In genomic region chr14:72447141-72448091, GRCm38 (mm10) we compare ENCODE assay signal across 9 mouse cellular contexts. TPM values are rescaled to one million over a fixed set of nuclear protein-coding genes. Genes with fewer than 3 reads are reported as not detected.
DNase-seq lines count a peak whose midpoint lies in the region; ATAC-seq and TF ChIP-seq lines count a peak whose summit lies in the region.
"Had no signal": no experiment of that assay in that cellular context is flagged by ENCODE, and none has a peak within 500 bp of the region (broad histone marks: within the 10 kb centered on the region; RNA-seq: fewer than 3 reads in every experiment).

No protein-coding gene starts in this region.

- no peak overlapping the region for H3K9ac ChIP-seq in embryonic facial prominence, embryonic 14.5 days (ENCODE audit: low read depth, low read length)

- no peaks in the 10 kb centered on the region for H3K9me3 ChIP-seq in embryonic facial prominence, embryonic 14.5 days (ENCODE audit: control insufficient read depth, low read length)

- H3K4me1 ChIP-seq in cerebellum, adult 2 months (ENCODE audit: control insufficient read depth, insufficient read depth, low read length) = no peaks in the 10 kb centered on the region
- no peaks in the 10 kb centered on the region for H3K4me1 ChIP-seq in embryonic facial prominence, embryonic 14.5 days (ENCODE audit: control insufficient read depth, insufficient read depth, low read length)

- ATAC-seq in embryonic facial prominence, embryonic 14.5 days (ENCODE audit: low read depth) = 0 out of 2 replicates have a peak, but pooled peaks have one; percentile 57
- peak; percentile 79; the same call in 1 of the 2 replicates for ATAC-seq in megakaryocyte-erythroid progenitor cell, adult 5-6 weeks (replicated peaks; ENCODE audit: low FRiP score, low TSS enrichment, poor library complexity, severe bottlenecking)

- peak; percentile 9 to 11 for DNase-seq in cerebellum, adult 2 months
- DNase-seq in cerebellum, adult 11 months = no peak
- peak; percentile 35 for DNase-seq in thymus, postnatal 0 days (ENCODE audit: low spot score)
- no peak for DNase-seq in thymus, postnatal 36 days
- peak; percentile 27 for DNase-seq in embryonic facial prominence, embryonic 14.5 days (ENCODE audit: low spot score)
- DNase-seq in kidney, adult 9 months = peak; percentile 32
- no peak for DNase-seq in layer of hippocampus, adult 8-10 months (ENCODE audit: low spot score in 2 of 2)

- no peak overlapping the region for H3K27ac ChIP-seq in cerebellum, adult 2 months (ENCODE audit: insufficient read depth, low read length)
- H3K27ac ChIP-seq in embryonic facial prominence, embryonic 14.5 days (replicated peaks; ENCODE audit: low read depth, low read length) = no peak overlapping the region

- H3K36me3 ChIP-seq in embryonic facial prominence, embryonic 14.5 days (ENCODE audit: control insufficient read depth, insufficient read depth, low read length) = no peaks in the 10 kb centered on the region

- TF ChIP-seq POLR2A in cerebellum, adult 2 months (IDR thresholded peaks at IDR 0.05; ENCODE audit: borderline replicate concordance, insufficient read depth, low read length) = no peak

- WGBS in cerebellum, adult 2 months = 64% methylated on average over 9 of the region's 9 CpGs
- WGBS in embryonic facial prominence, embryonic 14.5 days = 55% methylated on average over 9 of the region's 9 CpGs

- H3K4me2 ChIP-seq in embryonic facial prominence, embryonic 14.5 days (ENCODE audit: low read depth, low read length) = no peak overlapping the region

- no peaks in the 10 kb centered on the region for H3K27me3 ChIP-seq in cerebellum, adult 2 months (ENCODE audit: control insufficient read depth, insufficient read depth, low read length)
- H3K27me3 ChIP-seq in embryonic facial prominence, embryonic 14.5 days (replicated peaks; ENCODE audit: control insufficient read depth, insufficient read depth, low read length) = no peaks in the 10 kb centered on the region

- no peak overlapping the region for H3K4me3 ChIP-seq in cerebellum, adult 2 months (replicated peaks; ENCODE audit: insufficient read depth, low read depth, low read length)
- no peak overlapping the region for H3K4me3 ChIP-seq in embryonic facial prominence, embryonic 14.5 days (ENCODE audit: low read depth, low read length)

- TF ChIP-seq CTCF in cerebellum, adult 2 months (IDR thresholded peaks at IDR 0.05; ENCODE audit: borderline replicate concordance, insufficient read depth, low read depth, low read length) = peak; percentile 64; the same call in 1 of the 2 replicates

RNA-seq across cellular contexts. Expression of gene Gm9195, which starts 44.2 kb away (rescaled TPM):
- polyA plus RNA-seq in cerebellum, adult 2 months (2012; rRNA removed) = not detected in 2 replicates
- polyA plus RNA-seq in thymus, postnatal 0 days (2015; fragmentation: Nextera tagmentation; extraction: Ambion mirVana) = 0.05 TPM in 2 replicates
- polyA plus RNA-seq in embryonic facial prominence, embryonic 14.5 days (2014; fragmentation: Nextera tagmentation; extraction: Ambion mirVana) = 0.03 TPM in 1 of 2 replicates, not detected in the other
- total RNA-seq in megakaryocyte-erythroid progenitor cell, adult 5-6 weeks (2014; fragmentation: Nextera tagmentation) = not detected in 2 replicates
- total RNA-seq in megakaryocyte-erythroid progenitor cell, adult 5-6 weeks (2017) = not detected in 2 replicates
- total RNA-seq in layer of hippocampus, adult 8-10 months (2022) = not detected
- total RNA-seq: layer of hippocampus, postnatal 14 days had no signal

Comparison
In these comparisons a context has a peak if more than half of its experiments do, and no peak if none do; other contexts are left out.
1. DNase-seq: peak in cerebellum, adult 2 months (2 of 2), thymus, postnatal 0 days (single experiment), embryonic facial prominence, embryonic 14.5 days (single experiment) and kidney, adult 9 months (single experiment); none in cerebellum, adult 11 months (single experiment), thymus, postnatal 36 days (0 of 2) and layer of hippocampus, adult 8-10 months (0 of 2).